Mouse (Mus musculus): ENCODE data around the gene Nif3l1.
A peak's percentile ranks its signal among the peaks of the same experiment; 100 is the strongest.

Gene Nif3l1

DNA sequence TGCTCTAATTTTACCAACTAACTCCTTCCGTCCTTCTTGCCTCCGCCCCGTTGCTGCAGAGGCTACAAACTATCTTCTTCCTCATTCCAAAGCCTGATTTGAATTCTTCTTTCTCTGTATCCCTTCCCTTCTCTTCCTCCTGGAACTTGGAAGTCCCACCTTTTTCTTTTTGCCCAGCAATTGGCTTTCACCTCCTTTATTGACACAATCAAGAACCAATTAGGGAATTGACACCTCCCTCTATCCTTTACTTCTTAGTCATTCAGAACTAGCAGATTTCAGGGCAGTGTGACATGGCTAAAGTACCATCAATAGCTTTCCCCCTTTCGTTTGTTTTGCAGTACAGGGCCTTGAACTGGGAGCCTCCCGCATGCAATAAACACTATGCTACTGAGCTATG, 13.2 kb downstream of the Nif3l1 start:
- DNase-seq (ENCODE audit: low read depth, low spot score) = no peak

DNA sequence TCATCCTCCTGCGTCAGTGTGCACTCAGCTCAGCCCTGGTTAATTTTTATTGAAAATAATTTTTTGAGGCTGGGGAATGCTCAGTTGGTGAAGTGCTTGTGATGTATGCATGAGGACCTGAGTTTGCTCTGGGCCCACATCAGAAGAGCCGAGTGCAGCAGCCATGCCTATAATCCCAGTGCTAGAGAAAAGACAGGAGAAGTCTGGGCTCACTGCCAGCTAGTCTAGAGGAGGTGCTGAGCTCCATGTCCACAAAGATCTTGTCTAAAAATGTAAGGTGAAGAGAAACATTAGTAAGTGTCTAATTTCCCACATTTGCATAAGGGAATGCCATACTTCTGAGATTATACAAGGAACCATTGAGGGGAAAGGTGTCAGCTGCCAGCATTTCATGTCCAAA, 13.9 kb downstream of the Nif3l1 start:
- no peak for DNase-seq (ENCODE audit: low read depth, low spot score)

DNA sequence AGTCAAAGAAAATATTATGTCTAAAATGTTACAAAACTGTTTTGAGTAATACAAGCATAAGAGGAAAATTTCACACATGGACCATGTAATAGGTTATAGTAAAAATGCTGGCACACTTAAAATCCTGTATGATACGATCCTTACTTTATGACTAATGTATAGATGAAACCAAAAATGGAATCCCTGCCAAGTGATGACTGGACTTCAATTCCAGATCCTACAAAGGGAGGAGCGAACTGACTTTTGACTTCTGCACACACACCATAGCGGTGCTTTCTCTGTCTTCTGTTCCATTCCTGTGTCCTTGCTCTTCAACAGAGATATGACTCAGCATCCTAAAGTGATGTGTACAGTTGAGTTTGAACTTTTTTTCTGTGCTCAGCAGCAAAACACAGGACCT, 15.6 kb downstream of the Nif3l1 start:
- DNase-seq (ENCODE audit: low read depth, low spot score) = no peak

DNA sequence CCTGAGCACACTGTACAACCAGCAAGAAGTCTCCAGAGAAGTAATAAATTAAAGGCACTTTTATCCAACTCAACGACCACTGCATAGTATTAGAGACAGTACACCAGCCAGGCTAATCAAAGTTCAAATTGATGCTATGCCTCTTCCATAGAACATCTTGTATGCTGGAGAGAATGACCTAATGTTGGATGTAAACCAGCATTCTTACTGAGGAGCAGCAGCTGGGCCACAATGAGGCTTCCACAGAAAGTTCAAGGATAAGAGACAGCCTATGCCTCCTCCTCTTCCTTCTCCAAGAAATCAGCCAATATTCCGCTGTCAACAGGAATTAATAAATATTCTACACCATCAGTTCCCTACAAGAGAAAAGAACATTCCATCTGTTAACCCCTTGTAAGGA, 19.0 kb downstream of the Nif3l1 start:
- no peak for DNase-seq (ENCODE audit: low read depth, low spot score)

DNA sequence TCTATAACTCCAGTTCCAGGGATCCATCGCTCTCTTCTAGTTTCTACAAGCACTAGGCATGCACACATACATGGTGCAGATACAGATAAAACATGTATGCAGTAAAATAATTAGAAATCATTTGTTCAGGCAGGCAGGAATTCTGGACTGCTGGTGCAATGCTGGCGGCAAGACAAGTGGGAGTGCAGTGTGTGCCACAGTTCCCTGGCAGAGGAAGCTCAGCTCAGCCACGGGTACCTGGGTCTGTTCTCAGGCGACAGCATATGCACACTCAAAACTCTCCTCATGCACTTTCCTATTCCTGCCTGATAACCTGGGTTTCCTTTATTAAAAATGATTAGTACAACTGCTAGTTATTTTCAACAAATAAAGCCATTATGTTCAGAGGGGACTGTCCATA, 20.1 kb downstream of the Nif3l1 start:
- DNase-seq (ENCODE audit: low read depth, low spot score) = no peak

DNA sequence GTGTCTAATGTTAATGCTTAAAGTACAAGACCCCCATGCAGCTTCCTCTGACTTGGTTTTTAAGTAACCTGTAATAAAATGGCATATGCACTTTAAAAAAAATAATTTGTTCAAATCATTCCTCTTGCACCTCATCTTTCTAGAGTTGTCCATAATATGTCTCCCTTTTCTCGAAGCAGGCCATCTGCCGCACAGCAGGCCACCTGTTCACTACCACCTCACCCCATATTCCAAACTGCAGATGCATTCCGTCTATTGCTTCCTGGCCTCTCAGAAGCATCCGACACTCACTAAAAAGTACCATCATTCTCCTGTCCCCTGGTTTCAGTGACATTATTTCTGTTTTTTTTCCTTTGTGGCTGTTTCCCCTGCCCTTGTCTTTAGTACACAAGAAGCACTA, 20.6 kb downstream of the Nif3l1 start:
- no peak for DNase-seq (ENCODE audit: low read depth, low spot score)

DNA sequence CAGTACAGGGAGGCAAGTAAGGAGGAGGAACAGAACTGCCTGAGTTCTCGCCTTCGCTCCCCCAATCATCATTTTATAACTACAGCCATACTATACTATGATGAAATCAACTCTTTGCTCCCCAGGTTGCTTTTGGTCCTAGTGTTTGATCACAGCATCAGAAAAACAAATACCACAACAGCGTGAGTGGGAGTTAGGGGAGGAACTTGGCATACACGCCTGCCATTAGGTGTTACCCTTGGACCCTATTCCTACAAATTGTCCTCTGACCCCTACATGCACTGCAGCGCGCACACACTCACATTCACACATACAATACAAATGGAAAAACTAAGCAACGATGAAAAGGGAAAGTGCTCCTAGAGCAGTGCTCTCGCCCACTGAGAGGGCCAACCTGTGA, 30.7 kb downstream of the Nif3l1 start:
- DNase-seq (ENCODE audit: low read depth, low spot score) = no peak

DNA sequence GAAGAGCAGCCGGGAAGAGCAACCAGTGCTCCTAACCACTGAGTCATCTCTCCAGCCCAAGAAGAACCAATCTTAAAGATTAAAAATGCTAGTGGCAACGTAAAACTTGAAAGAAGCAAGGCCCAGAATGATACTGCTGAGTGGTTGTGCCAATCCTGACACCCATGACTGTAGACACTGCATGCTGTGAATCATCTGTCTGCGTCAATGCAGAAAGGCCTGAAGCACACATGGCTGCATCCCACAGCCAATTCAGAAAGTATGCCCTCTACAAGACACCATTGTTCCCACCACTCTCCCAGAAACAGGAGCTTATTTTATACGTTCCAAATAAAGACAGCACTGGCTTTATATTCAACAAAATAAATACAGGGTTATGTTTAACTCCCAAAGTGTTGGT, 37.7 kb downstream of the Nif3l1 start:
- DNase-seq (ENCODE audit: low read depth, low spot score) = no peak

DNA sequence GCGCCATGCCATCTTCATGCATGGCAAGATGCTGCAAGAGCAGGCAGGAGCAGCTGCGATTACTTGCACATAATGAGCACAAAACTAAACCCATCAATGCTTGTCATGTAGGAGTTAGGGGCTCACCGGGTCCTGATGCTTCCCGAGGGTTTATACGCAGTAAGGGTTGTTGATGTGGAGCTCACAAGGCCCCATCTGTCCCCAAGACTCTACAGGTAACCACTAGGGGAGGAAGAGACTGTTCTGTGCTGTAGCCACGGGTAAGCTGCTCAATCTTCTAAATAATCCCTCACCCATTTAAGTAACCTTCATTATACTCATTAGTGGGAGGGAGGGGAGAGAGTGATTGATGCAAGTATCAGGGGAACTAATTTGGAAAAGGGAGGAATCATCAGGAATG, 50.7 kb downstream of the Nif3l1 start:
- no peak for DNase-seq (ENCODE audit: low read depth, low spot score)

DNA sequence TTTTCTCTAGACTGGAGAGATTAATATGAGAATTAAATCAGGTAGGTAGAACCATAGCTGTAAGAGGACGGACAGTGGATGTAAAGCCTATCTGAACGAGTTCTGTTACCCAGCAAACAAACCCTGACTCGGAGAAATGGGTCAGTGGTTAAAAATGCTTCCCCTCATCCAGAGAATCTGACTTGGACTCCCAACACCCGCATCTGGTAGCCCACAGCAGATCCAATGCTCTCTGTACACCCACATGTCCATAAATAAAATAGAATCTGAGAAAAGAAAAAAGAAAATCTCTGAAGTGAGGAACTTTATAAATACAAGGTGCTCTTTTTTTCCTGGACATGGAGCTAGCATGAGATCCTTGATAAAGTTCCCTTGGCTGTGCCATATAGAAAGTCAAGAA, 52.7 kb downstream of the Nif3l1 start:
- DNase-seq (ENCODE audit: low read depth, low spot score) = no peak

DNA sequence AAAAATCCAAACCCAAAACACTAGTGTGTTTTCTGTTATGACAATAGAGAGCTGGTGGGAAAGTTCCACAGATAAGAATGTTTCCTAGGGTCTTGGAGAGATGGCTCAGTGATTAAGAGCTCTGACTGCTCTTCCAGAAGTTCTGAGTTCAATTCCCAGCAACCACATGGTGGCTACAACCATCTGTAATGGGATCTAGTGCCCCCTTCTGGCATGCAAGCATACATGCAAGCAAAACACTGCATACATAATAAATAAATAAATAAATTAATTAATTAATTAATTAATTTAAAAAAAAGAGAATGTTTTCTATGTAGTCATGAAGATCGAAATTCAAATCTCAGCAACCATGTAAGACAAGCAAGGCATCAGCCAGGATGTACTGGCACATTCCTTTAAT, 53.8 kb downstream of the Nif3l1 start:
- DNase-seq (ENCODE audit: low read depth, low spot score) = no peak

DNA sequence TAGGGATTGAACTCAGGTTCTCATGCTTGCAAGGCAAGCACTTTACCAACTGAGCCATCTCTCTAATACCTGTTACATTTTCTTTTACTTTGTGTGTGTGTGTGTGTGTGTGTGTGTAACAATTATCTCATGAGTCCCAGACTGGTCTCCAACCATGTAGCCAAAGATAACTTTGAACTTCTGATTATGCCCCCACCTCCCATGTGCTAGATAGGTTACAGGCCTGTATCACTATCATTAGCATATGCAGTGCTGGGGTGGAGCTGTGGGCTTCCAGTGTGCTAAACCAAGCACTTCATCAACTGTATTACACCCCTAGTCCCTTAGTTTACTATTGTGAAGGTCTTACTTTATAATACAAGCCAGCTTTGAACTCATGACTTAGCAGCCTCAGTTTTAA, 58.2 kb downstream of the Nif3l1 start:
- no peak for DNase-seq (ENCODE audit: low read depth, low spot score)

DNA sequence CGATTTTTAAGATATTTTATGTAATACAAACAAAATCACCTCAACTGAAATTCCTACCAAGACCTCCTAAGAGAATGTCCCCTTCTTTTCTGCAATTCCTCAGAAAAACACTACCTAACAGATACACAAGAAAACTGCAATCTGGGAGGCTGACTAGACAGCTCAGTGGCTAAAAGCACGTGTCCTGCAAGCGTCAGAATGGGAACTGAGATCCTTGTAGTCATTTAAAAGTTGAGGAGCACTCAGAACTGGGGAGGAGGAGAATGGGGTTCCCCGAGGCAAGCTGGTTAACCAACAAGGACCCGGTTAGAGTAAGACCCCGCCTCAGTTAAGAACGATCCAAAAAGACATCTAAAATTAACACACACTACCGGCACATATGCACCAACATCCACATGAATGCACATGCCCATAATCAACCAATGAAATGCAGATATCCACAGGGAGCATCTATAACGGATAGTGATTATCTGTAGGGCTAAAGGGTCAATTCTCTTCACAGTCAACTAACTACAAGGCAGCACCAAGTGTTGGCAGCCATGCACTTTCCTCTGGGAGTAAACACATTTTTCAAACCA, 58.9 kb downstream of the Nif3l1 start:
- no peak for DNase-seq (ENCODE audit: low read depth, low spot score)

DNA sequence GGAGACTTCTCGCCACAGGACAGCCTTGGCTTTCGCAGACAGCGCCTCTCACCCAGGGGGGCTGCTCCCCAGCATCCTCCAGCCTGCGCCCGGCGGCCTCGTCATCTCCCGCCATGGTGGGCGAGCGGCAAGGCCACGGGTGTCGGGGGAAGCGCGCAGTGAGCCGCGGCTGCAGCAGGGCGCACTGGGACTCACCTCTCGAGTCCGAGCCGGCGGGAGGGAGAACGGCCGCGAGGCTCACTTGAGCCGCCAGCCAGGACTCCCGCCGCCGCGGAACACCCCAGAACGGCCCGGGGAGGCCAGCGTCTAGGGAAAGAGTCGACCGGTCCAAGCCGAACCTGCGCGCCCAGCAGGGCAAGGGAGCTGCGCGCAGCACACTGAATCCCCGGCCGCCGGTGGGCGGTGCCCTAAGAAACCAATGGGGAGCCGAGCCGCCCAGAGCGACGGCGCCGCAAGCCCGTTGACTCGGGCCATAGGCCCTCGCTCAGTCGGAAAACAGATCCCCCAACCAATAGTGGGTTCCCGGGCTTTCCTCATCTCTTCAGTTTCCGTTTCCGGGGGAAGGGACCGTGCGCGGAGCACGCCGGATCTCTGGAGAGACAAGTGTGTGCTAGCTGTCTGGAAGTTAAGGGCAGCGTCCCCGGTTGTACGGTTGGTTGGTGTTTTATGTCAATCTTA, 59.8 kb downstream of the Nif3l1 start, which contains the start of gene Orc2:
Orc2 (minus strand) TSS at position 533 of the 678 bp plus-strand sequence.
- peak; percentile 92 for DNase-seq (ENCODE audit: low read depth, low spot score)

DNA sequence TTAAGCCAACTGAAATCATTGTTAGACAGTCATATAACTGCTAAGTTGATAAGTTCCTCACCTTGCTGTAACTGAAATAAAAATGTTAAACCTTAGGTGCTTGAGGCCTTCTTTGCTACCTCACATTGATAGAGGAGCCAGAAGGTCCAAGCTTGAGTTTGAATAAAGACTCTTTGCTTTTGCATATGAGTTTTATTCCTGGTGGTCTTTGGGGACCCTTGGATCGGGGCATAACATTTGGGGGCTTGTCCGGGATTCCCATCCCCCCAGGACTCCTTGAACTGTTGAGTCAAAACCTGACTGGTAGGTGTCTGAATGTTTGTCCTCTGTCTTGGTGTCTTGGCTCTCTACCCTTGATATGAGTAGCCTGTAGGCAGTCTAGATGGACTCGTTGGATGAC, 62.3 kb downstream of the Nif3l1 start:
- DNase-seq (ENCODE audit: low read depth, low spot score) = no peak

All from brain, embryonic 18.5 days (tissue).